Mouse (Mus musculus): ENCODE measurements around the gene Zfpm1.

Gene Zfpm1

DNA sequence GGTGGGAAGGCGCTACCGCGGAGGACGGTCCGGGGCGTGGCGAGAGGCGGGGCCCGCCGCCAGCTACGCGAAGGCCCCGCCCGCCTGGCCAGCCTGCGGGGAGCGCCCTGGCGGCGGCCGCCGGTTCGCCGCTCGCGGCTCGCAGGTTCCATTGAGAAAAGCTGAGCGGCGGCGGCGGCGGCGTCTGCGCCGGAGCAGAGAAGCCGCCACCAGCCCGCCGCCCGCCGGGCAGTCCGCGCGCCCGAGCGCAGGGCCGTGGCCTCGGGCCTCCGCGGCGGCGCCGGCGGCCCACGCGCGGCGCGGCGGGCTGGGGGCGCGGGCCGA, at the start of gene Zfpm1:
TSS of gene Zfpm1 (plus strand) at position 107 of the 324 bp plus-strand sequence.
- no peak for DNase-seq (ENCODE audit: low read depth)

DNA sequence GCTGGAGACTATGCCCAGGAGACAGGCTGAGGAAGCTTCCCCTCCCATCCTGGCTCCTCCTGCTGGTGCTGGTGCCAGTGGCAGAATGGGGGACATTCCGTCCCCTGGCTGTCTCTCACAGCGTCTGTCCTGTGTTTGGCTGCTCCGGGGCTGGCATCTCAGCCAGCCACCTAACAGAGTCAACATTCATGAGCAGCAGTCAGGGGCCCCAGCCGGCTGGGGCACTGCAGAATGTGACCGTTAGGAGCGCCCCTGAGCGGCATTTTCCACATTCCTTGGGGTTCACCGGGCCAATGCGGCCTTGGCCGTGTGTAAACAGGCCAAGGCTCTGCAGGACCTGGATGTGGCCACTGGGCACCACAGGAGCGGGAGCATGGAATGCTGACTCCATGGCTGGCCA, 47.9 kb upstream of the Zfpm1 start:
- no peak for DNase-seq (ENCODE audit: low read depth)

DNA sequence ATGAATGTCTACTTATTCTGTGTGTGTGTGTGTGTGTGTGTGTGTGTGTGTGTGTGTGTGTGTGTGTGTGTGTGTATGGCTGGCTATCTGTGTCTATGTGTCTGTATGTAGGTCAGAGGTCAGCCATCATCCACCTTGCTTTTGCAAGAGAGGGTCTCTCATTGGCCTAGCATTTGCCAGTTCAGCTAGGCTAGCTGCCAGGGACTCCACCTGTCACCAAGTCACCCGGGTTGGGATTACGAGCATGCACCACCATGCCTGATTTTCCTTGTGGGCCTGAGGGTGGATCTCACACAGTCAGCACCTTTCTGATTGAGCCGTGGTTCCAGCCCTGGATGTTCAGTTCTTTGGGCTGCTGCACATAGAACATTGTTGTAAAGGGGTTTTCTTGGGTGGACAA, 45.4 kb upstream of the Zfpm1 start:
- DNase-seq (ENCODE audit: low read depth), result no peak

DNA sequence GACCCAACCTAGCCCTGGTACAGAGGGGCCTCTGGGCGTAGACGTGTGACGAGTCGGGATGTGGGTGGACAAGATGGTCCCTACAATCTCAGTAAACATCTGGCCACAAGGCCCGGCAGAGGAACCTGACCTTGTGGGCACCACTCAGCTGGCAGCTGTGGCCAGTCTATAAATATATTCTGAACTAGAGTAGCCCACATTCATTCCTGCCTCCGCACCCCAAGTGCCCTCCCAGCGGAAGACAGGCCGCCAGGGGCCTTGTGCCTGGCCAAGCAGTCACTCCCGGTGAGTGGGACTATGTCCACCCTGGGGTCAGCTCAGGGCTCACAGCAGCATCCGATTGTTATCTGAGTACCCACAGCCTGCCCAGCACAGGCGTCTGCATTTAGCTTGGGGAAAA, 43.7 kb upstream of the Zfpm1 start:
- DNase-seq (ENCODE audit: low read depth), result no peak

DNA sequence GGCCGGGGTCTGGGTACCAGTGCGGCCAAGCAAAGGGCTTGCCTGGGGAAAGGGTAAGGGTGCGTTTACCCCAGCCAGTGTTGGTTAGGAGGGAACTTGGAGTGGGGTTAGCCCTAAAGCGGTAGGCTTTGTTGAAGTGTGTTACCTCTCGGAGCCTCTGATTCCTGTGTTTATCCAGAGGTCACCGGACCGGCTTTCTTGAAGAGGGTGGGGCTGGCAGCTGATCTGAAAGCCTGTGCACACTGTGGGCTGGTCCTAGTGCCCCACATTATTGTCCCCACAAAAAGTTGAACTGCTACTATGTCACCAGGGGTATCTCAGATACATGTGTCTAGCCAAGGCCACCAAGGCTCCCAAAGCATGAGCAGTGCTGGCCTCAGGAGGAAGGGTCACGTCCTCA, 43.2 kb upstream of the Zfpm1 start:
- DNase-seq (ENCODE audit: low read depth), result no peak

DNA sequence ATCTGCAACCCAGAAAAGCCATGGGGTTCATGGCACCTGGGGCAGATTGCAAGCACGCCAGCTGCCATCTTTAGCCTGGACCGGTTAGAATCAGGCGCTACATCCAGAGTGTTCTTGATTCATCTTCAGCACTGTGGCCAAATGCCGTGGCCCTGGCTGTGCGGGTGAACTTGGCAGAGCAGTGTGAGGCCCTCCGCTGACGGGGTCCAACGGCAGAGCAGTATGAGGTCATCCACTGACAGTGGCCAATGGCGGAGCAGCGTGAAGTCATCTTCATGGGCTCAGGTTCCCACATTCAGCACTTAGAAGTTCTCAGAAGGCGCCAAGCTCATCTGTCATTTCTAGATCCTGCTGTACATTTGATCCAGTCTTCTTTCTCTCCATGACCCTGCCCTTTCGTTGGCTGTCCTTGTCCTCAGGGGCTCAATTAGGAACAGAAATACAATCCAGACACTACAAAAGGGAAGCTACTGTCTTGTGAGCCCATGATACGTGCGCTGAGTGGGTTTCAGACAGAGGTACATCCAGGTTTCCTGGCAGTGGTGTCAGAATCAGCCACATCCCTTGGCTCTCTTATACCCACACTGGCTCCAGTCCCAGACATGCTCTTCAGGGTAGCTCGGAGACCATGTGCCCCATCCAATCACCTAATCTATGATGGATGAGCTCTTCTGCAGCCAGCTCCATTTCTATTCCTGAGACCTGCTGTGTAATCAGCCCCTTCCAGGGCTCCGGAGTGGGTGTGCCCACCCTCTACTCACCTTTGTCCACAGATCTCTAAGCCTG, 41.5 kb upstream of the Zfpm1 start:
- no peak for DNase-seq (ENCODE audit: low read depth)

DNA sequence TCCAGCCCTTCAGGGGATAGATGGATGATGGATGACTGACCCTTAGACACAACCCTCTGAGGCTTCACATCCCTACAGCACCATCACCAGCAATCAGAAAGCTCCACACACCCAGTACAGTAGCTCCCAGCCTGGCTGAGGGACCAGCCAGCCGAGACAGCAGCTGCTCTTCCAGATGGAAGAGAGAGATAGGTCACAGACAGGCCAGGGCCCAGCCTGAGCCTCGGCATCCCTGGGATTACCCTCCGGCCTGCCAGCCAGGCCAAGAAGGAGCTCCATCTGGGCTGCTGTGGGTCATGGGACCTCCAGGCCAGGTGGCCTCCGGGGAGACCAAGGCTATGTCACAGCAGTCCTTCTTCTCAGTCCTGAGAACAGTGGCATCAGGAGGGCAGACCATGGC, 38.6 kb upstream of the Zfpm1 start:
- no peak for DNase-seq (ENCODE audit: low read depth)

DNA sequence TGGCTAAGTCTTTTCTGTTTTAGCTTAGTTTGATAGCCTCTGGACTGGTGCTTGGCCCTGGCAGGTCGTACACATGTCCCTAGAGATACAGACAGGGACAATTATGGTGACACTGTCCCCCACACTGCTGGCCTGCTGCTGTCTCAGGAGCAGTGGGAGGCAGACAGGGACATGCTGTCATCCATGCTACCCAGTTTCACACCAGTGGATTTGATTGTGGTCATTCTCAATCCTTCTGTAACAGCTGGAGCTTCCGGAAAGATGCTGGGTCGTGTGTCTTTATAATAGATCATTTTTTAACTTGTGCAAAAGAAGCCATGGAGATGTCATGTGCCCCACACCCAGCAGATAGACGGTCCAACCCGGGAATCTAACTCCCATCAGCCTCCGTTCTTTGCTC, 36.8 kb upstream of the Zfpm1 start:
- no peak for DNase-seq (ENCODE audit: low read depth)

DNA sequence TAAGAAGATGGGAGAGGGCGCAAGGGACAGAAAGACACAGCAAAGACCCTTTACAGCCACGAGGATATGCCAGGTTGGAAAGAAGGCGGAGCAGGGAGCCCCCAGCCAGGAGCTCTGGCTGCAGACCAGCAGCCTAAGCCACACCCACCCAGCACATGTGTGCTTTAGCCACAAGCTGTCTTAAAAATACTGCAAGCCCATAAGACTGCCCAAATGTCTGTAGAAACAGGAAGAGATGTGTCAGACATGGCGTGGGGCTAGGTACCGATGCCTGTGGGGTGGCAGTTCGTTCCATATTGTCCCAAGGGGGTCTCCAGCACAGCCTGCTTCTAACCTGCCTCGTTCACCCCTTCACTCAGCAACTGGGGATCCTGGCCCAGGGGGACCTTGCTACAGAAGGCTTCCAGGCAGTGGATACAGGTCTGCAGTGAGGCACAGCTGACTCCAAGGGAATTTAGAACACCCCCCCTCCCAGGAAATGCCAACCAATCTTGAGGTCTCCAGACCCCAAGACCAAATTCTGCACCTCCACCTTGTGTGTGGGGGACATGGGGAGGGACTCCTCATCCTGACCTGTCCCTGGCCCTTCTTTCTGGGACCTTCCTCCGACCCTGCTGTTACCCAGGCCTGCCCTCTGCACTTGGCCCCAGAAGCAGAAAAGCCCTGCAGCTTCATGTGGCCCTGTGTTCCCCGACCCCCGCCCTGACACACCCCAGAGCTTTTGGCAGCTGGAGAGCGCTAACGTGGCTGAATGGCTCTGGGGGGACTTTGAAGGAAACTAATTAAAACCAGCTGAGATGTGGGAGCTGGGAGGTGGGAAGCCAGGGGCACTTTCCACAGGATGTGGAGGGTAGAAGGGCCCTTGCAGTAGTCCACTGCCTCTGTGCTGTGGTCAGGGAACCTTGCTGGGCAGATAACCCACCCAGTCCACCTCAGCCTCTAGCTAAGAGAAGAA, 35.4 kb upstream of the Zfpm1 start:
- DNase-seq (ENCODE audit: low read depth), result no peak

DNA sequence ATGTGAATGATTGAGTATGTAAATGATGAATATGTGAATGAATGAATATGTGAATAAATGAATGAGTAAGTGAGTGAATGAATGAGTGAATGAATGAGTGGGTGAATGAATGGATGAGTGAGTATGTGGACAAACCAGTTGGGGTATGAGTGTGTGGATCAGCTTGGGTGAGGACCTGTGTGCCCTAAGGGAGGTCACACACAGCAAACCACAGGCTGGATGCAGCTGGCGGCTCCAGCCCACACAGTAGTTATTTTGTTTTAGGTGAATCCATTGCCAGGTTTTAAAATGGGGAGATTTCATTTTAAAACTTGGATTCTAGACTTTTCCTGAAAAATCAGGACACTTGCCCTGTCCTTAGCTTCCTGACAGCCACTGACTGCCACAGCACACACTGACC, 30.2 kb upstream of the Zfpm1 start:
- no peak for DNase-seq (ENCODE audit: low read depth)

DNA sequence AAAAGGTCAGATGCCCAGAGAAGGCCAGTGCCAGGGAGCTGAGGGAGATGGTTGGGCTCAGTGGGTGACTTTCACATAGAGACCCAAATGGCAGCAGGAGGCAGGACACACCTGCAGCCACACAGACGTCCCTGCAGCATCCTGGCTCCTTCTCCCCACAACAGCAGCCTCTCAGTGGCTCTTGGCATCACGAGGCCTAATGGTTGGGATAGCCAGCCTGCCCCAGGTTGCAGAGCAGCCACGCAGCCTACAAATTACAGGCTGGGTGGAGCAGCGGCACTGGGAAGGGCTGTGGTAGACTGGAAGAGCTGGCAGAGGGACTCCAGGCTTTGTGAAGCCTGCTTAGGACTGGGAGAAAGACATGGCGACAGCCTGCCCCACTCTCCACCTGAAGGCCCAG, 29.6 kb upstream of the Zfpm1 start:
- DNase-seq (ENCODE audit: low read depth), result no peak

DNA sequence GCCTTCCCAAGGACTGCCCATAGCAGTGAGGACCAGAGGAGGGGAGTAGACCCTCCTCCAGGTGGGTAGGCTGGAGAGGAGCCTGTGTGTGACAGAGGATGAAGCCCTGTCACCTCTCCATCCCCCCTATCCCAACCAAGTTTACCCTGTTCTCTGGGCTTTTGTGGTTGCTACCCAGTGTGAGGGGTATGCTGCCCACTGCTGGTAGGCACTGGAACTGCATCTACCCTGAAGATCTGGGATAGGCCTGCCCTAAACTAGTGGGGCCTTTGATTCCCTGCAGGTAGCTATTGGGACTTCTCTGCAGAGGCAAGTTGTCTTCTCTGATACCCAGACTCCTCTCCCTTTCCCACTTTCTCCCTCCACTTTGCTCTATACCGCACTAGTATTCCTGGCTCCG, 22.6 kb upstream of the Zfpm1 start:
- DNase-seq (ENCODE audit: low read depth), result no peak

DNA sequence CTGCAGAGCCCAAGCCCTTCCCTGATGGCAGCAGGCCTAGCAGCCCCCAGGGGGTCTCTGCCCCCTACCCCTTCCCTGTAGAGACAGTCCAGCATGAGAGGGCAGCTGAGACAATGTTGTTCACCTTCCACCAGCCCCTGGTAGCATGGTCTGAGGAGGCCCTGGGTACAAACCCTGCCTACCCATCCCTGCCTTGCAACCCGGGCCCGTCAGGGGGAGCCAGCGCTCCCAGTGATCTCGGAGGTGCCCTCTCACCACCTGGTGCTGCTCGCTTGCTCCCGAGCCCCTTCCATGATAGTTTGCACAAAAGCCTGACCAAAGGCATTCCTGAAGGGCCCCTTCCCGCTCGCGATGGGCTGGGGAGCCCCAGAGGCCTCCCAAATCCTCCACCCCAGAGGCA, 21.2 kb upstream of the Zfpm1 start:
- no peak for DNase-seq (ENCODE audit: low read depth)

DNA sequence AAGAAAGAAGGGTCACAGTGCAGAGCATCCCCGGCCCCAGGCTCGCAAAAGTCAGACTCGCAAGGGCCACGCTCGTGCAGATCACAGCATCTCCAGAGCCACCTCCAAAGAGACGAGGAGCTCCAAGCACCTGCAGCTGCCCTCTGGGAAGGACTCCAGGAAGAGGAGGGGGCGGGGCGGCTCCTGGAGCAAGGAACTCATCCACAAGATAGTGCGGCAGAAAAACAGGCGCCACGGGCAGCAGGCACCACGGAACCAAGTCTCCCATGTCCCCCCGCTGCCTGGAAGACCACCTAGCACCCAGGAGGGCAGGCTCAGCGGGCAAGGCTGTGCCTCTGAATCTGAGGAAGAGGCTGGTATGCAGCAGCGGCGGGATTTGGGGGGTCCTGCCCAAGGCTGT, 19.1 kb upstream of the Zfpm1 start:
- no peak for DNase-seq (ENCODE audit: low read depth)

DNA sequence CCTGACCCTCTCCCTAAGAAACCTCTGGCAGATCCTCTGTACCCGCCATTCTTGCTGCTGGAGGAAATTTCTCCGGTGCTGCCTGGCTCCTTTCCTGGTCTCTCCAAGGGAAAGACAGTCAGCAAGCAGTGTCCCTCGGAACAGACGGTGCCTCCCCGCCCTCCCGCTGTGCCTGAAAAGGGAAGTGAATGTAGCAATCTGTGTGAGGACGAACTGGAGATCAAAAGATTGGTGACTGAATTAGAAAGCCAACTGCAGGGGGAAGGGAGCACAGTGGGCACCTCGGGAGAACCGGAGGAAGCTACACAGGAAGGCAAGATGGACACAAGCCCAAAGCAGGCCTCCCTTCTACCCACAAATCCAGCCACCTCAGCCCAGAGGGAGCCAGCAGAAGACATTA, 17.7 kb upstream of the Zfpm1 start:
- DNase-seq (ENCODE audit: low read depth), result no peak

DNA sequence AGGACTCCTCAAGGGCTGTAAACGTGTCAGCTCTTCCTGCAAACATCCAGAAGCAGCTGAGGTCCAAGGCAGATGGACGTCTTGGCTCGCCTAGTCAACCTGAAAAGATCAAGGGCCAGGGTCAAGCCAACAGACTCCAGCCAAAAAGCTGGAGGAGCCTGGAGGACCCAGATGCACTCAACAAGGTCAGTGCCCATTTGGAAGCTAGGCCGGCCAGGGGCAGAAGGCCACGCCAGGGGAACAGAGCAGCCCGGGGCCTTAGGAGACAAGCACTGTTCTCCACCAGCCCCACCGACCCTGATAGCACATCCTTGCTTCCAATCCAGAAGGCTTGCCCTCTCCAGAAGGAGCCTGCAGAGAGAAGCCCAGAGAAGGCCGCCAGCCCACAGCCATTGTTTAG, 16.4 kb upstream of the Zfpm1 start:
- no peak for DNase-seq (ENCODE audit: low read depth)

DNA sequence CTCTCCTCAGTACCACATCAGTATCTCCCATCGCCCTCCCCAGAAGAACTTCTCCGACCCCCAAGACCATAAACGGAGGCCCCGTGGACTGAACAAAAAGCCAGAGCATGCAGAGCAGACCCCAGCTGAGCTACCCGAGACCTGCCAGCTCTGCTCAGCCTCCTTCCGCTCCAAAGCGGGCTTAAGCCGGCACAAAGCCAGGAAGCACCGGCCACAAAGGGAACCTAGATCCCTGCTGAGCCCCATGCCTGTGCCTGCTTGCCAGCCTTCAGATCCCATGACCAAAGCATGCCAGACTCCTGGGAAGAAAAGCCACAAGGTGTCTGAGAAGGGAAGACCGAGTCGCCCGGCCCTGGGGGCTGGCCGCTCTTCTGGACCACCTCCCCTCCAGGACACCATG, 15.1 kb upstream of the Zfpm1 start:
- no peak for DNase-seq (ENCODE audit: low read depth)

DNA sequence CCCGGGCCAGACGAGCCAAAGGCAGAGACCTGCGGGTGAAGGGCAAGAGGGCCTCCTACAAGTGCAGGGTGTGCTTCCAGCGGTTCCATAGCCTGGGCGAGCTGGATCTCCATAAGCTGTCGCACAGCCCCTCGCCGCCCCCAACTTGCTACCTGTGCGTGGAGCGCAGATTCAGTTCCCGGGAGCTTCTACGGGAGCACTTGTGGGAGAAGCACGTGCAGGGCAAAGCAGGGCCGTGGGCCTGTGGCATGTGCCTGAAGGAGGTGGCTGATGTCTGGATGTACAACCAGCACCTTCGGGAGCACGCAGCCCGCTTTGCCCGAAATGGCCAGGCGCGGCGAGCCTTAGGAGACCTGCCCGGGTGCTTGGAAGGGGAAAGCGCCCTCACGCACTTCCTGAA, 13.1 kb upstream of the Zfpm1 start:
- no peak for DNase-seq (ENCODE audit: low read depth)

DNA sequence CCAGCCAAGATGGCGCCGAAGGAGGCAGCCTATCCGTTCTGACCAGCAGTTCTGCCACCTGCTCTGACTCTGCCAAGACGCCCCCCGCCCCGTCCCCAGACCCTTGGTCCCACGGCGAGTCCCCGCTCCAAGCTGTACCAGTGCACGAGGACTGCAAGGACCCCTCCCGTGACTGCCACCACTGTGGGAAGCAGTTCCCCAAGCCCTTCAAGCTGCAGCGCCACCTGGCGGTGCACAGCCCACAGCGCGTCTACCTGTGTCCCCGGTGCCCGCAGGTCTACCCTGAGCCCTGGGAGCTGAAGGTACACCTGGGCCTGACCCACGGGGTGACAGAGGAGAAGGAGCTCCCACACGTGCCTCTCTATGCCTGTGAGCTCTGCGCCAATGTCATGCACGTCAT, 12.5 kb upstream of the Zfpm1 start:
- DNase-seq (ENCODE audit: low read depth), result no peak

DNA sequence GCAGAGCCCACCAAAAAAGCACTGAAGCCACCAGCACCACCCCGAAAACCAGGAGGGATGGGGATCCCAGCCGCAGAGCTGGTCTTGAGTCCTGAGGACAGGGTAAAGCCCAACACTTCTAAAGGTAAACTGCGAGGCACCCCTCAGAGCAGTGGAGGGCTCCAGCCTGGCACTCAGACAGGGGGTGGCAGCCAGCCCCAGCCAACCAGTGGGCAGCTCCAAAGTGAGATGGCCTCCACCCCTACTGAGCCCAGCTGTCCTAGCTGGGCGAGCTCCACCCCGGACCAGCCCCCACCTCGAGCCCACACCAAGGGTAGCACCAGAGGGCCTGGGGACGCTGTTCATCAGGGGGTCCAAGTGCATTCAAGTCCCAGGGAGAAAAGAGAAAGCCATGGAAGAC, 11.4 kb upstream of the Zfpm1 start:
- DNase-seq (ENCODE audit: low read depth), result no peak

DNA sequence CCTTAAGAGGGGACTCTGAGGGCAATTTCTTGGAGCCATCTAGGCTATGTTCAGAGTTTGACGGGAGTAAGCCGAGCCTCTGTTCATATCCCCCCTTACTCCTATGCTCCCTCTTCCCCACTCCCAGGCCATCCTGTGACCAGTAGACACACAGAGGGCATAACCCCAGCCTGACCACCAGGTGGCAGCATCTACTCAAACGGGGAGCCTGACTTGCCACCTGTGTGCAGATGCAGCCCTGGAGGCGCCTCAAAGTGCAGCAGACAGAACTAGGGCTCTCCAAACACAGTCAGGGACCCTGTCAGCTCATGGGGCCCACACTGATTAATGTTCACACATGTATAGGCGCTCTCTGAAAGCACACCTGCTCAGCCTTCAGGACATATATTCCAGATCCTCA, 8.8 kb upstream of the Zfpm1 start:
- peak; percentile 78 for DNase-seq (ENCODE audit: low read depth)

DNA sequence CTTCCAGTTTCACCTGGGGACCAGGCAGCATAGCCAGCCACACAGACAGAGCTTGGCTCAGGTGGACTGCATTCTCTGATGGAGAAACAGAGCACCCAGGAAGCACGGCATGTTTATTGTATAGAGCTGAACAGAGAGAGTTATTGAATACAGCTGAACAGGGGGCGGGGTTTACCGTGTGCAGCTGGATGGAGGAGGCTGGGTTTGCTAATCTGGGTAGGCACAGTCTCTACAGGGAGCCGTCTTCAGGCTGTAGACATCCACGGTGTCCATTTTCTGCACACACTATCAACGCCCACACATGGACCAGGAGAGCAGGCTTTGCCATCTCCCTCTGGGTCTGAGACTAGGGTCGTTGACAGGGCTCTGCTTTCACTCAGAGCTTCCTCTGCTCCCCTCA, 8.1 kb upstream of the Zfpm1 start:
- DNase-seq (ENCODE audit: low read depth), result no peak

DNA sequence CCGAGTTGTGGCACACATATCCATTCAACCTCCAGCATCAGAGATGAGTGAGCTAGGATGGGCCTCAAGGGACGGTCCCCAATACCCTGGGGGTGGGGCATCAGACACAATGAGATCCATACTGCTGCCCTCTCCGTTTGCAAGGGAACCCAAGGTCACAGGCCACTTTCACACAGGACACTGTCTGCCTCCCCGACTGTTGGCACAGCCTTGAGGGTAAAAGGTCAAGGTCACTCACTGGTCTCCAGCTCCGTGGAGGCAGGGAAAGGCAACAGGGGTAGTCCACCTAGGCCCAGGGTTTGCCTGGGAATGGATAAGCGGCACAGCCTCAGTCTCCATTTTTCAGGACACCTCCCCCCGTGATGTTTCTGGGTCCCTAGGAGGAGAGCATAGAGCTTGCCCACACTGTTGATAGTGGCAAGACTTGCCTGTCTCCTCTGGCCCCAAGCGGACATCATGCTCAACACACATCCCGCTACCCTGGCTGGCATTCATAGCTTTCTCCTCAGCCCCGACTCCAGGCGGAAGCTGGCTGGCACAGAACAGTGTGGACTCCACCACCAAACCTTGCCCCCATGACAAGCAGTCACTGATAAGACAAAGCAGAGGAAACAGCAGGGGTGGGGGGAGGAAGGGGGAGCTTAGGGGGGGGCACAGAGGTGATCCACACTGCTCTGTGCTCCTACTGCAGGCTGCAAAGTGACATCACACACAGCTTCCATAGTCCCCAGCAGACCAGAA, 7.1 kb upstream of the Zfpm1 start:
- no peak for DNase-seq (ENCODE audit: low read depth)
